Mouse (Mus musculus): ENCODE data around the gene Bcr. TPM values are rescaled to one million over a fixed set of nuclear protein-coding genes. Genes with fewer than 3 reads are reported as not detected.

Gene Bcr
- 1.9 and 3.1 TPM in 2 replicates for polyA plus RNA-seq (2012; ENCODE audit: low replicate concordance)

DNA sequence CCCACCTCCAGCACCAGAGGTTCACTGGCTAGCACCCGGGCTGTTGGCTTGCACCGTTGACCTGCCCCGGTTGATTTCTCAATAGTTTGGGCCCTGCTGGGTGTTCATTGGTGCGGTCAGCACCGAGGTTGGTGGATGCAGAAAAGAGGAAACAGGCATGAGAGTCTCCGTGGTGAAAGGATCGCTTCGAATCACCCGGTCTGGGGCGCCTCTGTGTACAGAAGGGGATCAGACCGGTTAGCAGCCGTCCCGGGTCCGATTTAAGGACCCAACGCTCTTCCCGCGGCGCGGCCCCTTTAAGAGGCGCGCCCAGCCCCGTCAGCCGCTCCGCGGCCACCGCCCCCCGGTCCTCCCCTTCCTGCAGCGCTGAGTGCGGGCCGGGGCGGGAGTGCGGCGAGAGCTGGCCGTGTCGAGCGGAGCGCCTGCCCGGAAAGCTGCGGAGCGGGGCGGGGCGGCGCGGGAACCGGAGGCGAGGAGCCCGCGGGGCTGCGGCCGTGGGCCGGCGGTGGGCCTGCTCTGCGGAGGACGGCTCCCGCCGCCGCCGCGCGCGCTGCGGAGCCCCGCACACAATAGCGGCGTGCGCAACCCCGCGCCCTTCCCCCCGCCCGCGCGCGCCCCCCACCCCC is at the start of gene Bcr:
TSS of gene Bcr (plus strand) at position 376 of the 626 bp plus-strand sequence.

DNA sequence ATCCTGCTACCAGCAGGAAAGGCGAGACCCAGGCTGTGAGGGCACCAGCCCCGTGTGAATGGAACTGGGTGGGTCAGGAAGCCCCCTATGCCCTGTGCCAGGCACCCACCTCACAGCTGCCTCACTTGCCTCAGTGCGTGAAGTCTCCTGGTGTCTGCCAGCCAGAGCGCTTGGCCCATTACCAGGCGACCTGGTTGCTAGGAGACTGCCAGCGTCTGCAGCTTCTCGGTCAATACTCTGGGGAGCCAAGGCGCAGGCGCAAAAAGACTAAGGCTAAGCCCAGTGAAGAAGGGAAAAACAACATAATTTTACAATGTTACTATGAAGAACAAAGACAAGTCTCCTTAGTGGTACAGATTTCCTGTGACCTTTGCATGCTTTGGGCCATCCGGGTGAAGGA is 28.0 kb upstream of the Bcr start, which contains the start of gene Rsph14:
TSS of gene Rsph14 (minus strand) at position 192 of the 400 bp plus-strand sequence.

DNA sequence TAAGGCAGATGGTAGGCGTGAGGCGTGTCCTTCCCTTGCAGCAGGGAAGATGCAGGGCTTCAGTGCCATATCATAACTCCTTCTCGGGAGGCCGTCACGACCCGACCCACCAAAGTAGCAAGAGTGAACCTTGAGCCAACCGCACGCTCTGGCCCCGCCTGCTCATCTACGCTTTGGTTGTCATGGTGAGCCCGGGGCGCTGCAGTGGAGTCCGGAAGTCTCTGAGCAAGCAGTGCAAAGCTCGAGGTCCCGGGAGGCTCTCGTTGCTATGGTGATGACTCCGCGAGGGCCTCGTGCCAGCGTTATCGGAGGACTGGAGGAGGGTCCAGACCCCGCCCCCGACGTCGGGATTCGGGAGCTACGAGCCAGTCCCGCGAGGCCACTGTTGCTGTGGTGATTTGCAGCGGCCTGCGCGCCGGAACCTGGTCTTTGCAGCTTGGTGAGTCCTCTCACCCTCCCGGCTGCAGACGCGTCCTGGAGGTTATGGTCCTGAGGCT is 23.5 kb upstream of the Bcr start, which contains the start of gene Rab36:
TSS of gene Rab36 (plus strand) at position 176 of the 497 bp plus-strand sequence.

DNA sequence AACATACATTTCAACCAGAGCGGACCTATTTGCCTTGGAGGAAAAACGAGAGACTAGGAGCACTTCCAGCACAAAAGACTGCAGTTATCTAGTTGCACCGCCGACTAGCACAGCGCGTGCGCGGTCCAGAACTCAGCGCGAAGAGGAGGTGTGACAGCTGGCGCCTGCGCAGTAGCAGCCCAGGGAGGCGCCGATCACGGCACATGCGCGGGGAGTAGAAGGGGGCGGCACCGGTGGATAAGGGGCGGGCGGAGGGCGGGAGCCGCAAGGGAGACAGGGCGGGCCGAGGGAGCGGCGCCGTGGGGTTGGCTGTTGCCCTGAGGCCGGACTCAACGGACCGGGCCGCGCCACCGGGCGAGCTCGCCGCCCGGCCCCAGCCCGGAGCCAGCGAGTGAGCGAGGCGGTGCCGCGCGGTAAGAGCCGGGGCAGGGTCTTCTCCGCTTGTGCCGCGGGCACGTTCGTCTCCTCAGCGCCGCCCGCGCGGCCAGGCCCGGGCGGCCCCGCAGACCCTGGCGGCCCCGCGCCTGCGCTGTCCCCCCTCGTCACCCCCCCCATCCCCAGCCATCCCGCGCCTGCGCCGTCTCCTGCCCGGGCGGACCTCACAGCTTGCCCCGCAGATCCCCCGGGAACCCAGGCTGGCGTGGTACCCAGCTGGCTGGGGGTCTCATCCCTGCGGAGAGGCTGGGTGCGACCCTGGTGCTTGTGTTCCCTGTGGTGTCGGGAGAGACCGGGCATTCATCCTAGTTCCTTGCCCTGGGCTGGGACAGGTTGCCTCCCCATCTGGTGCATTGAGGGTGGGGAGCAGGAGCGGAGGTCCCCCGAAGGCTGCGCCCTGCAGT is 151.6 kb downstream of the Bcr start, which contains the start of gene Specc1l:
TSS of gene Specc1l (plus strand) at position 267 of the 839 bp plus-strand sequence.

Other genes with a start within 250 kb of the Bcr start
- 0.55 and 3.7 TPM in 2 replicates for gene Gnaz, start 93.4 kb upstream of the Bcr start, polyA plus RNA-seq (2012; ENCODE audit: low replicate concordance)
- gene Rsph14, start 28.0 kb upstream of the Bcr start, polyA plus RNA-seq (2012; ENCODE audit: low replicate concordance) = not detected in 2 replicates
- gene Rab36, start 23.5 kb upstream of the Bcr start, polyA plus RNA-seq (2012; ENCODE audit: low replicate concordance) = 0.16 TPM in 1 of 2 replicates, not detected in the other
- 3.0 and 7.6 TPM in 2 replicates for gene Specc1l, start 151.5 kb downstream of the Bcr start, polyA plus RNA-seq (2012; ENCODE audit: low replicate concordance)